Mouse (Mus musculus): ENCODE results near the gene Aqr.
"Not testable (repeated sequence)": the region's sequence is repeated elsewhere in the genome, so short reads cannot be mapped to it uniquely, and the experiment has no call there.

The Aqr gene

GRCm38 (mm10) chr2:114186924-114187323, at the start of gene Aqr:
Gene Aqr, minus strand, starts transcription at chr2:114187024.
- not testable (repeated sequence) for DNase-seq (ENCODE audit: low read depth, low spot score)

DNA sequence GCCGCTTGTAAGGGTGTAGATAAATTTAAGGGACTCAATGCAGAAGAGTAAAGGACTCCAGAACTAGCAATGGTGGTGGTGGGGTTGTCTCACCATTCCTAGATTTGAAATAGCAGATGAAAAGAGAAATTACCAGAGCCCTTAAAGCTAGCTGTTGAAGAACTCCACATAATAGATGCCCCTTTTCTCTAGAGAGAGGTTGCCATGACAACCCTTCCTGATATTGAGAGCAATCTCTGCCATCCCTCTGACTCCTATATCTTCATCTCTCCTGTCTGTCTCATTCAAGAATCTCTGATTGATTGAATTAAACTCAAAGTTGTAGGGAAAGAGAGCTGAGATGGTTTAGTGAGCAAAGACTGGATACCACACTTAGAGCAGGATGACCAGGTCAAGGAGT, 49.7 kb upstream of the Aqr start:
- no peak for DNase-seq (ENCODE audit: low read depth, low spot score)

DNA sequence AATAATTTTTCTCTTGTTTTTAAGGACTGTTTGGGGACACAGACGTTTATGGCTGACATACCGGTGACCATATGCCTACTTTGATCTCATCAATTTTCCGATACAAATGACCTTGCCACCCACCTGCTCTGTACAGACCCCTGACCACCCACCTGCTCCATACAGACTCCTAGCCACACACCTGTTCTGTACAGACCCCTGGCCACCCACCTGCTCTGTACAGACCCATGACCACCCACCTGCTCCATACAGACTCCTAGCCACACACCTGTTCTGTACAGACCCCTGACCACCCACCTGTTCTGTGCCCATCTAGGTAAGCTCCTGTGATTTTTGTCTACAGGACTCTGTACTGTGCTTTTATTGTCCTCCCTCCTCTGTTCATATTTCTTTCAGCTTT, 48.8 kb upstream of the Aqr start:
- DNase-seq (ENCODE audit: low read depth, low spot score) = no peak

- DNase-seq (ENCODE audit: low read depth, low spot score) = no peak
Measured at GRCm38 (mm10) chr2:114231248-114231647, 44.4 kb upstream of the Aqr start.

- DNase-seq (ENCODE audit: low read depth, low spot score) = no peak
Measured at GRCm38 (mm10) chr2:114228672-114229071, 41.8 kb upstream of the Aqr start.

DNA sequence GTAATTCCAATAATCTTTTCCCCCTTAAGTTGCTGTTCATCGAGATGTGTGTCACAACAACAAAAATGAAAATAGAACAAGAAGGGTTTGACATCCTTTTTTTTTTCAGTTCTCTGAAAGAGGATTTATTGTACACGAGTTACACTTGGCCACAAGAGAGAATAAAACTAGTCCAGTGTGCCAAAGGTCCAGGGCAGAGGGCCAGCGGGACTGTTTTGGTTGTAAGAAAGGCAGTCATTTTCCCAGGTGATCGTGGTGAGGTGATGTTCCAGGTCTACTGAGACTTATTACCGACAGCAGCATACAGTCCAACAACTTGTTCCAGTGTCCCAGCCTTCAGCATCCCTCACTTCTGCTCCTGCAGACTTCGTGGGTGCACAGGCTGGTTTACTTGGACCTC, 18.2 kb upstream of the Aqr start:
- DNase-seq (ENCODE audit: low read depth, low spot score) = no peak

DNA sequence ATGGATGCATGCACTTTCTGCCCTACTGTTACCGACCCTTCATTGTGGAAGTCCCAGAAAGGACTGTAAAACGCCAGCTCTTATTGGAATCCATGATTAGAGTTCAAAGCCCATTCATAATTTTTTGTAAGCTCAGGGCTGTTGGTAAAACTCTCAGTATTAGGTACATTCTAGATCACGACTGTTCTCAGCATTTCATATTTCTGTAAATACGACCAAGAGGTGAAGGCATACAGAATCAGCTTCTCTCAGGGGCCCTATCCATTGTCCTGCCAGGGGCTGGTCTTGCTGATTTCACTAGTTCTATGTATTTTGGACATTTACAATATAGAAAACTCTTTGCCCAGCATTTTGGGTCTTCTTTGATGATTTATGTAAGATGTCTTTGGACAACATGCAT, 14.8 kb upstream of the Aqr start:
- no peak for DNase-seq (ENCODE audit: low read depth, low spot score)

- DNase-seq (ENCODE audit: low read depth, low spot score) = peak; percentile 86
Measured at GRCm38 (mm10) chr2:114200932-114201559, 14.2 kb upstream of the Aqr start, which contains the start of gene Zfp770. Gene Zfp770, minus strand, starts transcription at chr2:114201469.

DNA sequence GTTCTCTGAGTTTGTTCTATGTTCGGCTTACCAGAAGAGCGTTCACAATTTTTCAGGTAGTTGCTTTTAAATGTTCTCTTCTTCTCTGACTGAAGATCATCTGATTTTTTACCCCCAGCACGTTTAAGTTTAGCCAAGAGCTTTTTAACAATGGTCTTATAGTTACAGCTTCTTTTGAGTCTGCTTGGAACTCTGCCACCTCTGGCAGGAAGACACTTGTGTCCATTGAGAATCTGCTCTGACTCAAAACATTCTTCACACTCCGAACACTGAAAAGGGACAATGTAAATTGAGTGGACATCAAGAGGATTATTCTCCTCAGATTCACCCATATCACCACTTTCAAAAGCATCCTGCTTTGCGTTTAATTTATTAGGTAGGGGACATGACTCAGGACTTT, 9.6 kb upstream of the Aqr start:
- DNase-seq (ENCODE audit: low read depth, low spot score) = no peak

GRCm38 (mm10) chr2:114177802-114178733, 8.8 kb downstream of the Aqr start:
- peak; percentile 86 for DNase-seq (ENCODE audit: low read depth, low spot score)

DNA sequence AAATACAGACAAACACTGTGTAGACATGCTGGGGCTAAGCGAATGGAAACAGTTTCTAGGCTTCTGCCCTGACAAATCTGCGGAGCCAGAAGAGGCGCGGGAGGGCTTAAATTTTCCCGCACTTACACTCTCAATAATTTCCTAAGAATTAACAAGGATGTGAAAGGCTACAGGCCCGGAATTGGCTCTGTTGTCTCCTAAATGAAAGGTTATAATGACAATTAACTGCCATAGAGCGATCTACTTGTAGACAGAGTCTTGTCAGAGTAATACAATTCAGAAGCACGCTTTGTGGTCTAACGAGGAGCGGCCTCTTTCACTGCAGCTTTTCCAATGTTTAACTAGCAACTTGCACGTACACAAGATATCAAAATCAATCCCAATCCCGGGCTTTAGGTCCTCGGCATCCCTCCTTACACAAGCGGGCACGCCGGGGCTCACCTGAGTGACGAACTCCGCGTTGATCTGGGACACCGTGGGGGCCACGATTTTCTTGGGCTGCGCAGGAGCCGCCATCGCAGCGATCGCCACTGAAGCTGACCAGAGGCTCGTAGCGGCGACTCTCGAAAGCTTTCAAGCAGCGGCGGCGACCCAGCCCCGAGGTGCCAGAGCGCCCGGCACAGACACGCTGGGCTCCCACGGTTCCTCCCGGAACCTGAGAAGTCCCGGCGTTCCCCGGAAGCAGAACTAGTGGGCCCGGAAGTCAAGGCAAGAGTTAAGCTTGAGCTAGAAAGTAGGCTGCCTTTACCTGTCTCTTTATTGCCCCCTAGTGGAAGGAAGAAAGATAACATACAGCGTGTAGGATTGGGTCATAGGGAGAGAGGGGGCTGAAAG, 12.0 kb downstream of the Aqr start:
- DNase-seq (ENCODE audit: low read depth, low spot score) = peak; percentile 95

GRCm38 (mm10) chr2:114173248-114173647, 13.6 kb downstream of the Aqr start:
- no peak for DNase-seq (ENCODE audit: low read depth, low spot score)

DNA sequence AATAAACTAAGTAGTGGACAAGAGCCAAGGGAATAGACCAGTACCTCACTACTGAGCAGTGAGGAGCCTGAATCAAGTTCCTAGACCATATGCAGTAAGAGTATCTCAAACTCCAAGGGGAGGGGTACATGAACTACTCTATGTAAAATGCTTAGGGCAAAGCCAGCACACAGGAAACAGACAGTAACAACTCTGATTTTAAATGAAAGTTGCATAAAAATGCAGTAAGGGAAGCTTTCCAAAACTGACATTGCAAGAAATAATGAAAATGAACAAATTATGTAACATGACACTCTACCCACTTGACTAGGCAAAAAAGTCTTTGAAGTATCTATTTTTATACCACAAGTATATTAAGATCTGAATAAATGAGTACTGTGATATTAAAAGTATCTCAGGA, 19.0 kb downstream of the Aqr start:
- no peak for DNase-seq (ENCODE audit: low read depth, low spot score)

DNA sequence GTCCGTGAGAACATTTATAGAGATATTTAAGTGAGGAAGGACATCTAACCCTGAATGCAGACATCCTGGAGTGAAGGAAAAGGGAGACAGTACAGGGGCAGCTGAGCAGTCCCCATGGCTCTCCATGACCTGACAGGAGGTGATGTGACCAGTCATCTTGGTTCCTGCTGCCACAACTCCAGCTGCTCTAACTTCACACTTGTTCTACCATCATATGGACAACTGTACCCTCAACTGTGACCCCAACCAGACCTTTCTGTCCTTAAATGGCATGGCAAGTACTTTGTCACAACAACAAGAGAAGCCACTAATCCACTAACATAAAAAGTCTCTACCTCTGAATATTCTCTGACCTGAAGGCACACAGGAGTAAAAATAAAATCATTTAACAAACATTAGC, 24.8 kb downstream of the Aqr start:
- DNase-seq (ENCODE audit: low read depth, low spot score) = no peak

DNA sequence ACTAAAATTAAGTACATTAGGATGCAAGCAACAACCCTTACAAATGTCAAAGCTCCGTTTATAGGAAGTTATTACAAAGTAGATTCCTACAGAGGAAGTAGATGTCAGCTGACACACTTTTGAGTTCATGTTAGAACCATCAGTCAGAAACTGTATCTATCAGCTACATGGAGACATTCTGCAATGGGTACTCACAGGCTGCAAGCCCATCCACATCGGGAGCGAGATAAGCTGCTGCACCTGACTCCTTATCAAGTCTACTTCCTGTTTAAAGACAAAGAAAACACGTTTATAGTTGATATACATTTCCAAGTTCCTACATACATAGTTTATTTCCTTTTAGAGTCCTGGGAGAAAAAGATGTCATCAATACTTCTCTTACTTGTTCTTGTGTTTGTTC, 29.5 kb downstream of the Aqr start:
- no peak for DNase-seq (ENCODE audit: low read depth, low spot score)

GRCm38 (mm10) chr2:114156639-114157038, 30.2 kb downstream of the Aqr start:
- DNase-seq (ENCODE audit: low read depth, low spot score) = no peak

GRCm38 (mm10) chr2:114153247-114153646, 33.6 kb downstream of the Aqr start:
- DNase-seq (ENCODE audit: low read depth, low spot score) = no peak

- DNase-seq (ENCODE audit: low read depth, low spot score) = no peak
Measured at GRCm38 (mm10) chr2:114146864-114147458, 39.9 kb downstream of the Aqr start.

DNA sequence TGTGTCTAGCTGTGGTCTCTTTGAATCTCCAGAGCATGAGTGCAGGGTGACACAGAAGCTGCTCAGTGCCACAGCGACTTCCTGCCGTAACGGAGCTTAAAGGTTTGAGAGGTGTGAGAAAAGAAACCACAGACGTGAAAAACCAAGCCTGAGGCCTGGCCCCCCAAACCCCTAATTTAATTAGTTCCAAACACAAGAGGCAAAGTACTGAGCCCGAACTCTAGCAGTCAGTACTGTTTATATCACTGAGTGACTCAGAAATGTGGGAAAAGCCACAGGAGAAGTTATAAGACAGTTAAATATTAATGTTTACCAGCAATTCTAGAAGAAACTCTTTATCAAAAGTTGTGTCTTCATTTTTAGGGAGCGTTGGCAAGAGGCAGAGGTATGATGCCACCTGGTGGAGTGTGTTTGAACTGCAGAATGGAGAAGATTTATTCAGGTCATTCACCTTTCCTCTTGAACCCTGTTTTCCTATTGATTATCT, 41.5 kb downstream of the Aqr start:
- peak; percentile 62 for DNase-seq (ENCODE audit: low read depth, low spot score)

DNA sequence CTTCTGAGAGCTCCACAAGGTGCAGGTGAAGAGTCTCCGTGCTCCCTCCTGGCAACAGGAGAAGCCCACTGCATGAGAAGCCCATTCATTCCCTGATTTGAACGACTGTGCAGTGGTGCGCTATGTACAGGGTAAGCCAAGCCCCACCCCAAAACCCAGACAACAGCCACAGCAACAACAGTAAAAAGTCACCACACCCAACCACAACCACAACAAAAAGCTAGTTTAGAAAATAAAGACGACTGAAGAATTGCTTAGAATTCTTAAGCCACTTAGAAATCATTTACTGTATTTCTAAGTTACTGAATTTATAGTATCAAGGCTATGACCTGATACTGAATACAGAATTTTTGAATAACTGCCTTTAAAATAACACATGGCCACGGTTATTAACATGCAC, 41.9 kb downstream of the Aqr start:
- DNase-seq (ENCODE audit: low read depth, low spot score) = peak; percentile 14

DNA sequence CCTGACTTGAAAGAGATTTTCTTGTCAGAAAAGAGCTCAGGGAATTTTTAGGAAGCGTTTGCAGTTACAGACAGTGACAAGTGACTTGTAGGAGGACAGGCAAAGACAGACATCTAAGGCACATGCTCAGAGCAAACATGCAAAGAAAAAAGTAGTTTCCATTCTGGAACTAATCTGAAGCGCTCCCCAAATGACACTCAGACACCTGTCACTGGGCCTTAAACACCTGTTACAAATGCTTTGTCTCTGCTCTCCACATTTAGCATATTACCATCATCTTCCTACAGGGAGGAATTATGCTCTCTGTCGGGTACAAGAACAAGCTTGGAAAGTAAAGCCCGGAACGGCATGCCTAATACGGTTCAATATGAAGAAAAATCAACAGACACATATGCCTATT, 43.0 kb downstream of the Aqr start:
- DNase-seq (ENCODE audit: low read depth, low spot score) = no peak

DNA sequence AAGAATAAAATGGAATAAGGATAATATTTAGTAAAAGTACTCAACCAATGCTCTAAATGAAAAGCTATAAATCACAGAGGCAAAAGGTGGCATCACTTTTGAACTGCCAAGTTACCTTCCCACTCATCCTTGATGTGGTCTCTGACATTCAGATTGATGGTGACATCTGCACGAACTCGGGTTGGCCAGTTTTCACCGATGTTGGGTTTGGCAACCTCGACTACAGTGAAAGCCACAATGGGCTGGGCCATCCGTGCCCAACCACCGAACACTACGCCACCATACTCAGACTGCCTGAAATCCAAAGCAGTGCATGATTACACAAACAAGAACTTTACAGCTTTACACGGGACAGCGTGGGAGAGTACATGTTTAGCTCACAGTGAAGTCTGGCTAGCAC, 50.1 kb downstream of the Aqr start:
- DNase-seq (ENCODE audit: low read depth, low spot score) = no peak

Measured in R1 (cell line).